Mouse (Mus musculus): ENCODE data around the gene Inmt.

GRCm38 (mm10) chr6:55161311-55161761 lies 13.5 kb downstream of the Inmt start:
- TF ChIP-seq CTCF (IDR thresholded peaks at IDR 0.05) (no peak), EP300 (IDR thresholded peaks at IDR 0.05) (no peak)

Data from lung, postnatal 0 days (tissue).